Mouse (Mus musculus): ENCODE measurements around the gene Eid2b. TPM values are rescaled to one million over a fixed set of nuclear protein-coding genes. Genes with fewer than 3 reads are reported as not detected.

Gene Eid2b
- total and polyA plus RNA-seq, 3 experiments, result 3.2 to 5.3 TPM; not detected in 1

DNA sequence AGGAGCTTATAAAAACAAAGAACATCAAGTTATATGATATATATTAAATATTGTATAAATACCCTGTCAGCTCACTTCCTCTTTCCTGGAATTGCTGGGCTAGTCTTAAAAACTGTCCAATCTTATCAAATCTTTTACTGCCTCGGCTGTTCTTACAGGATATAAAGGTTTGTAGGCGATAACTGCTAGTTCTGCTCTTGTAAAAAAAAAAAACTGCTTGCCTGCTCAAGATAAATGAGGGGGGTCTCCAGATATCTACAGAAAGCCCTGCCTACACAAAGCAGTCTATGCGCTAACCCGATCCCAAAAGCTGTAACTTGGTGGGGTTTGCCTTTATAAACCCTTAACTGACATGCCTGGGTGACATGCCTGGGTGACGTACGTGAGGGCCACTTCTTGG lies 22.9 kb upstream of the Eid2b start:
- Histone ChIP-seq H3K36me3 (ENCODE audit: control insufficient read depth in 1 of 2, insufficient read depth in 2 of 2, low read length in 2 of 2) (peaks cover 0 to 5% of the 10 kb centered on the region in 2 experiments; a peak in 2 of 4 replicates), H3K27ac (ENCODE audit: control insufficient read depth, low read depth, low read length) (peak overlapping the region; percentile 96), H3K9ac (ENCODE audit: control insufficient read depth, low read depth, low read length, poor library complexity, severe bottlenecking) (no peak overlapping the region), H3K4me1 (ENCODE audit: control insufficient read depth in 1 of 2, insufficient read depth in 2 of 2, low read length in 2 of 2) (peaks cover 0 to 12% of the 10 kb centered on the region in 2 experiments; a peak in 1 of 4 replicates), H3K79me2 (ENCODE audit: control insufficient read depth, insufficient read depth, low read length, poor library complexity) (no peaks in the 10 kb centered on the region), H3K27me3 (ENCODE audit: control insufficient read depth in 1 of 2, insufficient read depth in 2 of 2, low read length in 2 of 2) (no peaks in the 10 kb centered on the region), H3K9me3 (replicated peaks; ENCODE audit: insufficient read depth, low read length) (no peaks in the 10 kb centered on the region), H3K4me3 (ENCODE audit: control insufficient read depth in 1 of 2, insufficient read depth in 1 of 2, low read depth in 2 of 2, low read length in 2 of 2) (no peak overlapping the region)
- no peak for TF ChIP-seq MEF2A (IDR thresholded peaks at IDR 0.05; ENCODE audit: extremely low read depth, insufficient replicate concordance, low read depth, low read length, poor library complexity, severe bottlenecking)
- TF ChIP-seq USF2 (IDR thresholded peaks at IDR 0.05; ENCODE audit: borderline replicate concordance in 1 of 2, insufficient read depth in 1 of 2, low read depth in 1 of 2, low read length in 2 of 2), result no peak
- peak; percentile 100 for TF ChIP-seq ZNF384 (IDR thresholded peaks at IDR 0.05; ENCODE audit: low read depth, low read length)
- TF ChIP-seq USF1 (IDR thresholded peaks at IDR 0.05; ENCODE audit: low read depth, low read length), result no peak
- no peak for TF ChIP-seq RAD21 (IDR thresholded peaks at IDR 0.05; ENCODE audit: low read depth, low read length)
- no peak for TF ChIP-seq KAT2A (conservative IDR thresholded peaks at IDR 0.05; ENCODE audit: low read depth, low read length)
- TF ChIP-seq SIN3A (IDR thresholded peaks at IDR 0.05; ENCODE audit: low read length), result peak; percentile 91
- peak; percentile 100 for TF ChIP-seq GATA1 (IDR thresholded peaks at IDR 0.05; ENCODE audit: low read depth, low read length)
- TF ChIP-seq MXI1 (IDR thresholded peaks at IDR 0.05; ENCODE audit: low read depth, low read length), result no peak
- TF ChIP-seq RCOR1 (IDR thresholded peaks at IDR 0.05; ENCODE audit: low read depth, low read length), result peak; percentile 99
- TF ChIP-seq GABPA (IDR thresholded peaks at IDR 0.05; ENCODE audit: low read depth, low read length), result no peak
- TF ChIP-seq MAX (IDR thresholded peaks at IDR 0.05; ENCODE audit: low read length), result no peak
- TF ChIP-seq HCFC1 (IDR thresholded peaks at IDR 0.05; ENCODE audit: low read depth, low read length), result no peak
- TF ChIP-seq CHD1 (IDR thresholded peaks at IDR 0.05; ENCODE audit: low read depth, low read length), result no peak
- TF ChIP-seq ZC3H11A (IDR thresholded peaks at IDR 0.05; ENCODE audit: low read depth, low read length), result no peak
- no peak for TF ChIP-seq ELF1 (IDR thresholded peaks at IDR 0.05; ENCODE audit: low read depth, low read length)
- no peak for TF ChIP-seq ZMIZ1 (IDR thresholded peaks at IDR 0.05; ENCODE audit: low read depth, low read length)
- no peak for TF ChIP-seq CHD2 (IDR thresholded peaks at IDR 0.05; ENCODE audit: low read length)
- TF ChIP-seq TCF12 (IDR thresholded peaks at IDR 0.05; ENCODE audit: low read depth, low read length), result peak; percentile 100
- TF ChIP-seq MAFK (IDR thresholded peaks at IDR 0.05; ENCODE audit: borderline replicate concordance, low read depth, low read length), result no peak; the same call in 1 of the 2 replicates
- TF ChIP-seq NELFE (IDR thresholded peaks at IDR 0.05; ENCODE audit: low read depth, low read length), result no peak
- peak; percentile 96 for TF ChIP-seq ETS1 (IDR thresholded peaks at IDR 0.05; ENCODE audit: low read depth, low read length)
- TF ChIP-seq MAZ (IDR thresholded peaks at IDR 0.05; ENCODE audit: low read depth, low read length), result no peak
- TF ChIP-seq UBTF (IDR thresholded peaks at IDR 0.05; ENCODE audit: borderline replicate concordance, insufficient read depth, low read depth, low read length), result no peak
- TF ChIP-seq SMC3 (IDR thresholded peaks at IDR 0.05; ENCODE audit: low read depth, low read length), result no peak
- peak; percentile 99 to 100 for TF ChIP-seq EP300 (IDR thresholded peaks at IDR 0.05; ENCODE audit: low read depth in 1 of 2, low read length in 2 of 2)
- no peak for TF ChIP-seq NRF1 (IDR thresholded peaks at IDR 0.05; ENCODE audit: insufficient read depth, low read depth, low read length, poor library complexity, severe bottlenecking)
- TF ChIP-seq TAL1 (IDR thresholded peaks at IDR 0.05; ENCODE audit: low read length), result peak; percentile 83
- no peak for TF ChIP-seq MYC (IDR thresholded peaks at IDR 0.05; ENCODE audit: low read depth, low read length)
- TF ChIP-seq BHLHE40 (IDR thresholded peaks at IDR 0.05; ENCODE audit: borderline replicate concordance, low read depth, low read length), result 0 out of 2 replicates have a peak, but pooled peaks have one; percentile 29
- TF ChIP-seq CTCF (IDR thresholded peaks at IDR 0.05 in 2 of 3, conservative IDR thresholded peaks at IDR 0.05 in 1 of 3; ENCODE audit: control insufficient read depth in 1 of 3, insufficient read depth in 1 of 3, low read depth in 2 of 3, low read length in 3 of 3, poor library complexity in 1 of 3, severe bottlenecking in 1 of 3), result no peak
- TF ChIP-seq JUND (IDR thresholded peaks at IDR 0.05; ENCODE audit: low read depth, low read length), result no peak
- TF ChIP-seq POLR2AphosphoS2 (IDR thresholded peaks at IDR 0.05; ENCODE audit: low read length), result no peak
- no peak for TF ChIP-seq POLR2A (IDR thresholded peaks at IDR 0.05; ENCODE audit: control insufficient read depth in 1 of 2, insufficient read depth in 1 of 2, low read depth in 1 of 2, low read length in 2 of 2, poor library complexity in 1 of 2)
- peak; percentile 70; the same call in 1 of the 2 replicates for TF ChIP-seq MYB (IDR thresholded peaks at IDR 0.05; ENCODE audit: low read depth, low read length)
- peak; percentile 85 for DNase-seq (ENCODE audit: low read depth, low spot score)

Data from MEL (cell line).